In the genomic region with DNA sequence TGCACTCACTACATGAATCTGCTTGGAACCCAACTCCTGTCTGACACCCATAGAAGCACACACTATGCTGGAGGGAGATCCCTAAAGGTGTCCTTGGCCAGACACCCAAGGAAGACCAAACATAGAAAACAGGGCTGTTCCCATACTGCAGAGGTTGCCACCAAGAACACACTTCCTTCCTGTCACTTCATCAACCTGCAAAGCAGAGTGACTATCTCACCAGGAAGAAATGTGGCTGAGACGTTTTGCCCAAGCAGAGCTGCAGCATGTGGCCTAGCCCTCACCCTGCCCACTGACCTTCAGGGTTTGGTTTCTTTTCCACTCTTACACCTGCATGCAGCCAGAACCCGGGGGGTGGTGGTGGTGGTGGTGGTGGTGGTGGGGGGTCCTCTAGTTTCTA, we compare ENCODE assay signal across 16 mouse cellular contexts. TPM values are rescaled to one million over a fixed set of nuclear protein-coding genes. Genes with fewer than 3 reads are reported as not detected.
"Had no signal": no experiment of that assay in that cellular context is flagged by ENCODE, and none has a peak within 500 bp of the region (broad histone marks: within the 10 kb centered on the region; RNA-seq: fewer than 3 reads in every experiment).

No protein-coding gene starts in this region.

- H3K36me3 ChIP-seq: intestine, embryonic 15.5 days had no signal

- H3K4me2 ChIP-seq: intestine, embryonic 15.5 days; liver, embryonic 11.5 days; lung, embryonic 14.5 days; midbrain, embryonic 13.5 days had no signal

- H3K9me3 ChIP-seq: intestine, embryonic 15.5 days; limb, embryonic 10.5 days; midbrain, embryonic 13.5 days had no signal

- H3K4me3 ChIP-seq: intestine, embryonic 15.5 days; left cerebral cortex, adult 2 months; limb, embryonic 10.5 days; midbrain, embryonic 13.5 days had no signal

- H3K9ac ChIP-seq: intestine, embryonic 15.5 days; lung, embryonic 14.5 days; midbrain, embryonic 13.5 days had no signal

- ATAC-seq: intestine, embryonic 15.5 days; midbrain, embryonic 13.5 days had no signal

- H3K27me3 ChIP-seq: intestine, embryonic 15.5 days; midbrain, embryonic 13.5 days had no signal

- DNase-seq: kidney, adult 2 months; kidney, postnatal 25 days; lung, embryonic 14.5 days; lung, postnatal 10 days; retina, postnatal 1 day; right cerebral cortex, postnatal 4 days; spleen, adult 18-20 months; thymus, adult 18-20 months; thymus, postnatal 36 days had no signal

- H3K27ac ChIP-seq: intestine, embryonic 15.5 days; left cerebral cortex, adult 2 months; limb, embryonic 10.5 days; macrophage; midbrain, embryonic 13.5 days had no signal

RNA-seq across cellular contexts. Expression of a gene that starts 31.3 kb away (rescaled TPM):
- polyA plus RNA-seq: macrophage had no signal

RNA-seq across cellular contexts. Expression of a gene that starts 46.3 kb away (rescaled TPM):
- polyA plus RNA-seq: liver, embryonic 16.5 days; macrophage had no signal
